Mouse (Mus musculus): ENCODE data around the gene Rnf181.

- TF ChIP-seq CTCF (conservative IDR thresholded peaks at IDR 0.05; ENCODE audit: insufficient read depth, insufficient read length, low read depth, low read length) = no peak
- TF ChIP-seq POLR2A (IDR thresholded peaks at IDR 0.05; ENCODE audit: low read depth, low read length) = no peak
Observed at GRCm38 (mm10) chr6:72316044-72316443, 50.7 kb downstream of the Rnf181 start.

All from kidney, adult 2 months (tissue).